Mouse (Mus musculus): ENCODE measurements around the gene Aamp. TPM values are rescaled to one million over a fixed set of nuclear protein-coding genes. Genes with fewer than 3 reads are reported as not detected.
A peak's percentile ranks its signal among the peaks of the same experiment; 100 is the strongest.
"Not testable (repeated sequence)": the region's sequence is repeated elsewhere in the genome, so short reads cannot be mapped to it uniquely, and the experiment has no call there.

The Aamp gene
- polyA plus RNA-seq, 1 experiment from 2014 or later = 225 TPM

DNA sequence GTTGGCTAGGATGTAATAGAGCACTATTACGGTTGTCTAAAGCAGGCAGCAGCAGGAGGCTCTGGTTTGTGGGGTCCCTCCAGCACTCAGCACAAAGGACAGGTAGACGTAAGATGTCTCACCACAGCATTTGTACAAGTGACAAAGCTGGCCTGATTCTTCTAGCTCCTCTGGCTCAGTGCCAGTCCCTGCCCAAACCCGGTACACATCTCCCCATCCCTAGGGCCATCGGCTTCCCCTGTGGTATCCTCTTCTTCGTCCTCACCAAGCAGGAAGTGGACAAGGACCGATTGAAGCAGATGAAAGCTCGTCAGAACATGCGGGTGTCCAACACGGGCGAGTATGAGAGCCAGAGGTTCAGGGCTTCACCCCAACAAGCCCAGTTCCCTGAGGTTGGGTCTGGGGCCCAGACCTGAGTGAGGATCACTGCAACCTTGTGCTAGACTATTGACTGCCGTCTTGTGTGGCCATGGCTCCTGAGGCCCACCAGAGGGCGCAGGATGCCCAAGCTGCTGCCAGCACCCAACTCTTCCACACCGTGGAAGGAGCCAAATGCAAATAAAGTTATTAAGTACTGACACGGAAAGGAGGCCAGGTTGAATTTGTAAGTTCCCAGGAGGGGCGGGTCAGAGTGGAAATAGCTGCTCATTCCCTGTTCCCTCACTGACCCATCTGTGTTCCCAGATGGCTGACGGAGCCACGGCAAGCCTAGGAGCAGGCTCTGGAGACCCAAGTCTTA, 2.5 kb upstream of the Aamp start:
- H3K36me3 ChIP-seq = peaks cover 29% of the 10 kb centered on the region

DNA sequence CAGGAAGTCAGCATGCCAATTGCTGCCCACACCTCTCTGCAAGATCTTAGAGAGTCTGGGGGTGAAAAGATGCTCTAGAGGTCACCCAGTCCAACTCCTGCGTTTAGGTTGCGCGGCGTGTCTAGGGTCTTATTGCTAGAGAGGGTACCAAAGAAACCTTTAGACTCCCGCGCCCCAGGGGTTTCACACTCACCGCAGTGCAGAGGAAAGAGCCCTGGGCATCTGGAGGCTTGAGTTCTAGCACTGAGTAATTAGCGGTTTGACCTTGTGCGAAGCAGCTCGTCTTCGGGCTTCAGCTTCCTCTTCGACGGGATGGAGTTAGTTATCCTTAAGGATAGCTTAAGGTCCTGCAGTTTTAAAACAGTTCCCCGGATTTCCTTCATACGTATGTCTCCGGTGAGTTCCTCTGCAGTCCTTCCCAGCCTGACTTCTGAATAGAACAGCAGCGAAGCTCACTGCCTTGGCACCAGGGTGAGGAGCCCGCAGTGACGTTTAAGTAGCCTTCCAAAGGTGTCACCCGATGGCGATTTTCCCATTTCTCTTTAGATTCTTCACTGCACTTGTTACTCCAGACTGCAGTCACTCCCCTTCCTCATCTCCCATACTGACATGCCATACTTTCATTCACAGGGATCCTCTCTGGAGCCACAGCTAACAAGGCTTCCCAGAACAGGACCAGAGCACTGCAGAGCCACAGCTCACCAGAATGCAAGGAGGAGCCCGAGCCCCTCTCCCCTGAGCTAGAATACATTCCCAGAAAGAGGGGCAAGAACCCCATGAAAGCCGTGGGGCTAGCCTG, 873 bp upstream of the Aamp start:
- 4% methylated on average over 23 of the region's 23 CpGs for WGBS

More for the DNA sequence above, 2.5 kb upstream of the Aamp start:
- H3K4me2 ChIP-seq (replicated peaks); H3K9ac ChIP-seq; H3K27me3 ChIP-seq (replicated peaks); H3K27ac ChIP-seq; H3K4me3 ChIP-seq (replicated peaks); ATAC-seq; H3K9me3 ChIP-seq: not testable (repeated sequence)
- WGBS = 59% methylated on average over 15 of the region's 17 CpGs
- H3K4me1 ChIP-seq (replicated peaks) = peaks cover 28% of the 10 kb centered on the region

DNA sequence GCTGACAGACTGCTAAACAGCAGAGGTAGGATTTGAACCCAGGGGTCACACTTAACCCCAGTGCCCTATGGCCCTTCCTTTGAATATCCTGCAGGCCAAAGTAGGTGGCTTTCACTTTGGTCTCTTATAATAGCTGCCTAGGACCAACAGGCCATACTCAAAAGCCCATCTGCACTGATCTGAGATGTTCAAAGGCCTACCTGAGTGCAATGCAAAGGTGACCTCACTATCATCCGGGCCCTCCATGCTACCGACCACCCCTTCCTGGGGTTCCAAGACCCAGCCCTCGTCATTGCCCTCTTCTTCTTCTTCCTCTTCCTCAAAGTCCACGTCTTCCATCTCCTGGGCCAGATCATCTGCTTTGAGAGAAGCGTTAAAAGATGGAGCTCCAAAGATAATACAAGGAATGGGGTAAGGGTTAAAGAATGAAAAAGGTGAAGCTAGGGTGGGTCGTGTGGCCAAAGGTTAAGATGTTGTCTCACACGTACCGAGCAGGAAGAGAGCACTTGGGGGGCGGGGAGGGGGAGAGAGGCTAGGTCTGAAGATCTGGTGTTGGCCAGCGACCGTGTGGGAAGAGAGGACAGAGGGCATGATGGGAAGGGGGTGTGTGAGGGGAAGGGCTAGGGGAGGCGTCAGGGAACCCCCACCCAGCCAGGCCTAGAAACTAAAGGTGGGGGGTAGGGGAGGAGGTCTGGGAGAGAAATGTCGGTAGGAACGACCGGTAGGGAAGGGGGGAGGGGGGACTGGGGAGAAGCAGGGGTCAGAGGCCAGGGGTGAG, 663 bp downstream of the Aamp start:
- 10% methylated on average over 15 of the region's 15 CpGs for WGBS

More for the DNA sequence above, 873 bp upstream of the Aamp start:
- Histone ChIP-seq H3K9me3 (no peaks in the 10 kb centered on the region), H3K4me2 (replicated peaks) (peak overlapping the region; percentile 69), H3K4me1 (replicated peaks) (peaks cover 39% of the 10 kb centered on the region), H3K27me3 (replicated peaks) (no peaks in the 10 kb centered on the region), H3K4me3 (replicated peaks) (peak overlapping the region; percentile 59), H3K36me3 (peaks cover 38% of the 10 kb centered on the region), H3K9ac (peak overlapping the region; percentile 54), H3K27ac (no peak overlapping the region)
- ATAC-seq = peak; percentile 5; the same call in 1 of the 2 replicates

DNA sequence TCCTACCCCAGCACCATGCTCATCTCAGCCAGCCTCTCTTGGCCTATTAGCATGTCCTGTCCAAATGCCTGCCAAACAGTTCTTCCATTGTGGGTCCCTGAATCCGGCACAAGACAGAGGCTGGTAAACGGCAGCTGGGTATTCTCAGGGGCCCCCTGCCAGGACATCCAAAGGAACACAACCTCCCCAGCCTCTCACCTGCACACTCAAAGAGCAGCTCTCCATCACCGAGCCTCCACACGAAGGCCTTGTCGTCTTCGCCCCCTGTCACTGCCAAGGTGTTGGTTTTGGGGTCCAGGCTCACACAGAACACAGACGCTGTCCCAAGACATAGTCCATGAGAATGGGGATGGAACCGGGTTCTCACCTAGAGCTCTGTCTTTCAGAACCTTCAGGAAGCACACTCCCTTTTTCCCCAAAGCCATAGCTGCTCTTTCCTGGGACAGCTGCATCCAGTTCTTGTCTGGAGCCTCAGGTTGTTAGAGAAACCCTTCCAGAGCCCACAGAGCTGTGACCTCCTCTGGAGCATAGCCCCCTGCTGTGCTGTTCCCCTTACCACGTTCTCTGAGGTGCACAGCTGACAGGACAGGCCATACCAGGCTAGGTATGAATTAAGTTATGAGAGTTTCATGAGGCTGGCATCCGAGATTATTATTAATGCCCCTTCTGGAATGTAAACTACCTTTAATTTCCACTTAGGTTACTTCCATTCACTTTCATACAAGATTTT, 1.5 kb downstream of the Aamp start:
- 81% methylated on average over 10 of the region's 10 CpGs for WGBS
- no peaks in the 10 kb centered on the region for H3K27me3 ChIP-seq (replicated peaks)
- no peak overlapping the region for H3K9ac ChIP-seq
- peaks cover 43% of the 10 kb centered on the region for H3K4me1 ChIP-seq (replicated peaks)
- no peak overlapping the region for H3K27ac ChIP-seq
- peak overlapping the region; percentile 9; the same call in 1 of the 2 replicates for H3K4me3 ChIP-seq (replicated peaks)
- ATAC-seq = no peak
- no peaks in the 10 kb centered on the region for H3K9me3 ChIP-seq
- peak overlapping the region; percentile 79; the same call in 1 of the 2 replicates for H3K4me2 ChIP-seq (replicated peaks)
- H3K36me3 ChIP-seq = peaks cover 34% of the 10 kb centered on the region

More for the DNA sequence above, 663 bp downstream of the Aamp start:
- Histone ChIP-seq H3K4me3 (replicated peaks) (peak overlapping the region; percentile 81), H3K27ac (peak overlapping the region; percentile 88), H3K4me2 (replicated peaks) (peak overlapping the region; percentile 79), H3K9ac (peak overlapping the region; percentile 75), H3K9me3 (no peaks in the 10 kb centered on the region), H3K36me3 (peaks cover 35% of the 10 kb centered on the region), H3K4me1 (replicated peaks) (peaks cover 42% of the 10 kb centered on the region), H3K27me3 (replicated peaks) (no peaks in the 10 kb centered on the region)
- peak; percentile 62 for ATAC-seq

DNA sequence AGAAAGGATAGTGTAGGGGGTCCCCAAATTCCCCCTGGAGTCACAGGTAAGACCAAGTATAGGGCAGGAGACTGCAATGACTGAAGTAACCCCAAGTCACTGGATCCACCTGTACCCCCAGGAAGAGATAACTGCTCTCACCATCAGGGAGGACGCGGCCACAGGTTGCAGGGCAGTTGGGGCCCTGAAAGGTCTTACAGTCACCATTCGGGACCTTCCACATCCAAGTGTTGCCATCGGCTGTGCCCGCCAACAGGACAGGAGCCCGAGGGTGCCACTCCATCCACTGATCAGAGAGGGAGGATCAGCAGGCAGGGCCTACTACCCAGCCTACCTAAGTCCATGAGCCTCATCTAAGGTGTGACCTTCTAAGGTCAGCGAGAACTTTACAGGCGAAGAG, 2.7 kb downstream of the Aamp start:
- H3K27ac ChIP-seq = no peak overlapping the region
- no peaks in the 10 kb centered on the region for H3K9me3 ChIP-seq
- H3K27me3 ChIP-seq (replicated peaks) = no peaks in the 10 kb centered on the region
- no peak for ATAC-seq
- H3K4me1 ChIP-seq (replicated peaks) = peaks cover 47% of the 10 kb centered on the region
- H3K36me3 ChIP-seq = peaks cover 34% of the 10 kb centered on the region
- WGBS = 91% methylated on average over 8 of the region's 8 CpGs
- H3K4me2 ChIP-seq (replicated peaks) = no peak overlapping the region
- no peak overlapping the region for H3K4me3 ChIP-seq (replicated peaks)
- no peak overlapping the region for H3K9ac ChIP-seq

DNA sequence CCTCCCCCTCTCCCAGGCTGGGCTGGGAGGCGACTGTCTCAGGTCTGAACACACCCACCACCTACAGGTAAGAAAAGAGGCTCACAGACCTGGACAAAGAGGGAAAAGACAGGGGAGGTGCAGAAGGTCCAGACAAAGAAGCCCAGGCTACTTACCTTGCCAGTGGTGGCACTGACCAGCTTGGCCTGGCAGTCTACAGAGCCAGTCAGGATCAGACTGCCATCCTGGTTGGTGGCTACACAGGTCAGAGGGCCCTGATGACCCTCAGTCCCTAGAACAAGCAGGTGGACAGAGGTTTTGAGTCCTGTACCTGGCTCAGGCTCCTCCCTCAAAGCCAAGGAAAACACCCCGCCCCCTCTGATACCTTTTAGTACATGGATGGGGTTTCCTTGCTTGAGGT, 3.2 kb downstream of the Aamp start:
- Histone ChIP-seq H3K36me3 (peaks cover 34% of the 10 kb centered on the region), H3K9me3 (no peaks in the 10 kb centered on the region), H3K4me2 (replicated peaks) (no peak overlapping the region), H3K27me3 (replicated peaks) (no peaks in the 10 kb centered on the region), H3K9ac (0 out of 2 replicates have a peak overlapping the region, but pooled peaks have one; percentile 5), H3K27ac (no peak overlapping the region), H3K4me3 (replicated peaks) (no peak overlapping the region), H3K4me1 (replicated peaks) (peaks cover 46% of the 10 kb centered on the region)
- ATAC-seq = no peak
- 75% methylated on average over 2 of the region's 2 CpGs for WGBS

DNA sequence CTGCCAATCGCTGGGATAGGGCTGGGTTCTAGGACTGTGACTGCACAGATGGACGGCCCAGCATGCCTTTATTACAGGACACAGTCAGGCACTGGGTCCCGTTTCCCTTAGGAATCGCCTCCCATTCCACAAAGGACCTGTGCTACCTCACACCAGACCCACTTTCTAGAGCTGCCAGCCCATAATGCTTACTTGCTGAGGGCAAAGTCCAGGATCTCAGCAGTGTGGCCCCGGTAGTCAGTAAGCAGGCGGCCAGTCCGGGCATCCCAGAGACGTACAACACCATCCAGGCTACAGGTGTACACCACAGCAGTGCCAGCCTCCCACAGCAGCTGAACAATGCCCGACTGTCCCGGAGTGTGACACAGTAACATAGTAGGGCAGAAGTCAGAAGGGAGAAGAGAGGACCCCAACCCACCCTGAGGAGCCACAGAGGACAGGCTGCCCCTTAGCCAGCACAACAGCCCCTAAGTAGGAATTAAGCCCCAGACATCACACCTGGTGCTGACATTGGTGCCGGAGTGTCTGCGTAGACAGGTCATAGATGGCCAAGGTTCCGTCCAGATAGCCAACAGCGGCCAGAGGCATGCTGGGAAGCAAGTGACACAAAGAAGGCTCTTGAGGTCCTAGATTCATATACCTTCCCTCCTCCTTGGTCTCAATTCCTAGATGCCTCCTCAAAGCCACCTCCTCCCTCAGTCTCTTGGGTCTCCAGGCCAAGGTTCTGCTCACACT, 3.8 kb downstream of the Aamp start:
- Histone ChIP-seq H3K27me3 (replicated peaks) (no peaks in the 10 kb centered on the region), H3K4me1 (replicated peaks) (peaks cover 47% of the 10 kb centered on the region), H3K9me3 (no peaks in the 10 kb centered on the region), H3K9ac (0 out of 2 replicates have a peak overlapping the region, but pooled peaks have one; percentile 5), H3K27ac (no peak overlapping the region; the same call in 1 of the 2 replicates), H3K36me3 (peaks cover 34% of the 10 kb centered on the region), H3K4me2 (replicated peaks) (no peak overlapping the region), H3K4me3 (replicated peaks) (no peak overlapping the region)
- ATAC-seq = no peak
- WGBS = 87% methylated on average over 14 of the region's 14 CpGs

DNA sequence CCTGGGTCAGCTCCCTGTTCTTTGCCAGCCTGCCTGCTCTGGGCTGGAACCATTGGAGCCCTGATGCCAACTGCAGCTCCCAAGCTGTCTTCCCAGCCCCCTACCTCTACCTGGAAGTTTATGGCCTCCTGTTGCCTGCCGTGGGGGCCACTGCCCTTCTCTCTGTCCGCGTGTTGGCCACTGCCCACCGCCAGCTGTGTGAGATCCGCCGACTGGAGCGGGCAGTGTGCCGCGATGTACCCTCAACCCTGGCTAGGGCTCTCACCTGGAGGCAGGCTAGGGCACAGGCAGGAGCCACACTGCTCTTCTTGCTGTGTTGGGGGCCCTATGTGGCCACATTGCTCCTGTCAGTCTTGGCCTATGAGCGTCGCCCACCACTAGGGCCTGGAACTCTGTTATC, 5.5 kb downstream of the Aamp start:
- no peak overlapping the region for H3K9ac ChIP-seq
- no peaks in the 10 kb centered on the region for H3K9me3 ChIP-seq
- no peaks in the 10 kb centered on the region for H3K27me3 ChIP-seq (replicated peaks)
- H3K36me3 ChIP-seq = peaks cover 34% of the 10 kb centered on the region
- no peak for ATAC-seq
- WGBS = 83% methylated on average over 11 of the region's 11 CpGs
- H3K4me3 ChIP-seq (replicated peaks) = no peak overlapping the region
- H3K4me2 ChIP-seq (replicated peaks) = no peak overlapping the region
- peaks cover 54% of the 10 kb centered on the region for H3K4me1 ChIP-seq (replicated peaks)
- H3K27ac ChIP-seq = no peak overlapping the region

DNA sequence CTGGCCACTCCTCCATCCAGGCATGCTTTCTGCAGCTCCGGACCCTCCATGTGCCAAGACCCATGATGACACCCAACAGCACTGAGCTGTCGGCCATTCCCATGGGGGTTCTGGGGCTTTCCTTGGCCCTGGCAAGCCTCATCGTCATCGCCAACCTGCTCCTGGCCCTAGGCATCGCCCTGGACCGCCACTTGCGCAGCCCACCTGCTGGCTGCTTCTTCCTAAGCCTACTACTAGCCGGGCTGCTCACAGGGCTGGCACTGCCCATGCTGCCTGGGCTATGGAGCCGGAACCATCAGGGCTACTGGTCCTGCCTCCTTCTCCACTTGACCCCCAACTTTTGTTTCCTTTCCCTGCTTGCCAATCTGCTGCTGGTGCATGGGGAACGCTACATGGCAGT, 6.0 kb downstream of the Aamp start, which contains the start of gene Gpbar1:
Gene Gpbar1 (plus strand): TSS at position 13 of the 400 bp plus-strand sequence.
- Histone ChIP-seq H3K27ac (0 out of 2 replicates have a peak within 1 kb of the TSS, but pooled peaks have one; percentile 11), H3K4me2 (replicated peaks) (peak within 1 kb of the TSS; percentile 41), H3K9me3 (no peaks in the 10 kb centered on the region), H3K36me3 (peaks cover 34% of the 10 kb centered on the region), H3K4me1 (replicated peaks) (peaks cover 51% of the 10 kb centered on the region), H3K4me3 (replicated peaks) (no peak within 1 kb of the TSS), H3K27me3 (replicated peaks) (no peaks in the 10 kb centered on the region), H3K9ac (no peak within 1 kb of the TSS; the same call in 1 of the 2 replicates)
- ATAC-seq = no peak
- 87% methylated on average over 10 of the region's 10 CpGs for WGBS

DNA sequence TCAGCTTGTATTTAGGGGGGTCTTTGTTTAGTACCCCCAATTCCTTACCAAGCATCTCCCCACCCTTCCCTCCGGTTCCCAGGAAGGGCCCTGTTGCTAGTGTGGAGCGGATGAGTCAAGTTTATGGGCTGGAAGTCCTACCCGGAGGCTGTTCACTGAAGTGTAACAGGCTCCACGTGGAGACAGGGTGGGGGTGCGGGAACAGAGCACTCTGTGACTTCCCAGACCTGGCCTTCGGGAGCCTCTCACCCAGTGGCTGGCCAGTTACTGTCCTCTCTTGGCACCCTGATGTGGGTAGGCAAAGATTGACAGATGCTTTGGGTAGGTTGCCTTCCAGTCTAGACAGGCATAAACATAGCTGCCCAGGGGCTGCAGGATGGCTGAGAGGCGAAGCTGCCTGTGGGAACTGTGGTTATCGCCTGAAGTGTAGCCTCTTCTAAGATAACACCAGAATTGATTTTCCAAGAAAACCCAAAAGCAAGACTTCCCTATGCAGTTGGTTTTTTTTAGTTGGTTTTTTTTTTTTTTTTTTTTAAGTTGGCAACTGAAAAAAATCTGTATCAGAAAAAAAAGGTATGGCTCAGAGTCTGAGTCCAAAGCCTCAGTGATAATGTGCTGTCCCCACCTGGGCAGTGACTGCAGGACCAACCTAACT, 6.5 kb downstream of the Aamp start:
- 35% methylated on average over 8 of the region's 8 CpGs for WGBS
- Histone ChIP-seq H3K36me3 (peaks cover 31% of the 10 kb centered on the region), H3K9me3 (no peaks in the 10 kb centered on the region), H3K4me3 (replicated peaks) (no peak overlapping the region), H3K27ac (0 out of 2 replicates have a peak overlapping the region, but pooled peaks have one; percentile 11), H3K4me2 (replicated peaks) (peak overlapping the region; percentile 41), H3K4me1 (replicated peaks) (peaks cover 50% of the 10 kb centered on the region), H3K27me3 (replicated peaks) (no peaks in the 10 kb centered on the region), H3K9ac (no peak overlapping the region; the same call in 1 of the 2 replicates)
- ATAC-seq = no peak
